Mouse (Mus musculus): ENCODE data around the gene Ankrd11.
A peak's percentile ranks its signal among the peaks of the same experiment; 100 is the strongest.

The Ankrd11 gene

DNA sequence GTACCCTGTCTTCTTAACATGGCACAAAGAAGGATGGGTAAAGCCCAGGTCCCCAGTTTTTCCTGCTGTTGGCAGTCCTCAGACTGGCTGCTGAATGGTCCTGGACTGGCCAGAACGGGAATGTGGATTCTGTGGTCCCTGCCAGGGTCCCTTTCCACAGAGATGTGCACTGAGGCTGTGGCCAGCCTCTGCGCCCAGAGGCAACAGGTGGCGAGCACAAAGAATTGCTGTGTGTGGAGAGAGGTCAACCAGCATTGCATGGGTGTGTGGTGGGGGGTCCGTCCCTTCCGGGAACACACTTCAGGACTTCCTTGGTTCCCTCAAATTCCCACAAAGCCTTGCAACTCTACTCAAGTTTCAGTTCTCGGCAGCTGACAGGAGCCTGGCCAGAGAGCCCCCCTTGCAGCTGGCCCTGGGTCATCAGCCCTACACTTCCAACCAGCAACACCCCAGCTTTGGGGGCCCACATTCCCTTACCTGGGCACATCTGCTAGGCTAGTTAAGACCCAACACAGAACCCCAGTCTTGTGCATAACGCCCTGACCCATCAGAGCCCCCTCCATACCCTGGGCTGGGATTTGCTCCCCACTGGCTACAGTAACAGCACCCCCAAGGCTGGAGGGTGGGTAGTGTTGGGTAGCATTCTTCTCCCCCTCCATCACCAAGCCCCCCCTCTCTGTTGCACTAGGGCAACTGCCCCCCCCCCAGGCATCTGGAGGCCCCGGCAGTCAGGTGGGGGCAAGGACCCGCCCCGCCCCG lies 192.7 kb downstream of the Ankrd11 start:
- no peak for DNase-seq (ENCODE audit: low spot score in 2 of 2)

DNA sequence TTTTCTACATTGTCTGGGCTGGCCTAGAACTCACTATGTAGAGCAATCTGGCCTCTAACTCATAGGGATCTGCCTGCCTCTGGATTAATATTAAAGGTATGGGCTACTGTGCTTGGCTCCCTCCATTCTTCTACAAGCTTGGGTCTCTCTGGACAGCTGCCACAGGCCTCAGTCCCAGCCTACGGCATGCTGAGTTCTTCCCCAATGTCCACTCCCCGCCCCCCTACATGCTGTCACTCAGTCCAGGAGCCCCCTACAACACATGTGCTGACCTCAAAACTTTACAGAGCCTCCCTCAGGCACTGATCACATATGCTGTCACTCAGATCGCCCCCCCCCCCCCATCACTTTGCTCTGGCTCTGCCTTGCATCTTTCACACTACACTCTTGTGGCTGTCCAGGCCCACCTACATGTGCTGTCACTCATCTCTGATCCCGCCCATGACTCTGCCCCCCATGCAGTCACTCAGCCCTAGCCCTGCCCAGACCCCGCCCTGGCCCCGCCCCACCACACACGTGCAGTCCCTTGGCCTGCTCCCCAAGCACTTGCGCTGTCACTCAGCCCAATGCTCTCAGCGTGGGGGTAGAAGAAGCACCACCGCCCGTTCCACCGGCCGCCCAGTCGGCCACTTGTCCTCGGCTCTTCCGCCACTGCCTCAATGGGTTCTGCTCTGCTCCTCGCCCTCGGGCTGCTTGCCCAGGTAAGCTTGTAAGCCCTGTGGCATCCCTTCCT lies 194.1 kb downstream of the Ankrd11 start, which contains the start of gene Cdh15:
TSS of gene Cdh15 (plus strand) at position 138 of the 733 bp plus-strand sequence.
- DNase-seq (ENCODE audit: low spot score in 2 of 2): no peak

DNA sequence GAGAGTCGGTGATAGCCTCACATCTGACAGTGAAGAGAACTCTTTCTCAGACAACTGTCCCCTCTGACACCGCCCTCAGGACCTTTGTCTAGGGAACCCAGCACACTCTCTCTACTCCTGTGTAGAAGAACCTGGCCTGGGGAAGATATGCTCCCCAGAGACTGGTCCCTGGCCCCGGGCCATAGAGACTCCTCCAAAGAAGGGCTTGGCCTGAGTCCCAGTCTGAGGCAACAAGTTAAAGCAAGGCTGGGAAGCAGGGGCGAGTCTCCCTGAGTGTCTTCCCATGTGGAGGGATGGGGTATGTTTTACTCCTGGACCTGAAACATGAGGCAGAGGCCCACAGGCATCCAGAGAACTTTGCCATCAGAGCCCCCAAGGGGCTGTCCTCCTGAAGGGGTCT lies 196.4 kb downstream of the Ankrd11 start:
- DNase-seq (ENCODE audit: low spot score in 2 of 2): peak; percentile 60 to 72

DNA sequence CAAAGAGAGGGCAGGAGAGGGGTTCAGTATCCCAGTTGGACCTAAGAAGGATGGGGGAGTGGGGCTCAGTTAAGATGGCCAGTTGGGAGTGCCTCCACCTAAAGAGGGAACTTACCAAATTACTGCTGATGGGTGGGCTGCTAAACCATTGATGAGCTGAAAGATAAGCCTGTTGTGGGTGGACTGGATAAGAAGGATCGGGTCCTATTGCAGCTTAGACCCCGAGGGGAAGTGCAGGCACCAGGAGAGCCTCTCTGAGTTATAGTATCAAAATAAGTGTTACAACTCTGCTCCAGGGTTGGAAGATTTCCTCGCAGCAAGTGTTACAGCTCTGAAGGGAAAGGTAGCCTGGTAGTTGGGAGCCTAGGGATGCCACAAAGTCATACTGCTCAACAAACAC lies 197.9 kb downstream of the Ankrd11 start:
- no peak for DNase-seq (ENCODE audit: low spot score in 2 of 2)

DNA sequence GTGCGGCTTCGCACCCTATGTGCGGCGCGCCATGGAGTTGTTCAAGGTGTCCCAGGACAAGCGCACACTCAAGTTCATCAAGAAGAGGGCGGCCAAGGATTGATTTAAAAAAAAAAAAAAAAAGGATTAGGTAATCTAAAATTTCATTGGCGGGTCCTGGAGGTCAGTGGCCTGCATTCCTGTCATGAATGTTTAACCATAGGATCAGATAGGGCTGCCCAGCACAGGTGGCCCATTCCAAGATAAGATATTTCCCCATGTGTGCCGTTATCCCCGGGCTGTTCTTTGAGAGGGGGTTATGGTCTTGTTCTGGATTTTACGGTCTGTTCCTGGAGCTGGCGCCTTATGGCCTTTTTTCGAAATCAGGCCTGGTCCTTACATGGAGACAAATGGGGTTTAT lies 205.4 kb downstream of the Ankrd11 start:
- DNase-seq (ENCODE audit: low spot score in 2 of 2): no peak

DNA sequence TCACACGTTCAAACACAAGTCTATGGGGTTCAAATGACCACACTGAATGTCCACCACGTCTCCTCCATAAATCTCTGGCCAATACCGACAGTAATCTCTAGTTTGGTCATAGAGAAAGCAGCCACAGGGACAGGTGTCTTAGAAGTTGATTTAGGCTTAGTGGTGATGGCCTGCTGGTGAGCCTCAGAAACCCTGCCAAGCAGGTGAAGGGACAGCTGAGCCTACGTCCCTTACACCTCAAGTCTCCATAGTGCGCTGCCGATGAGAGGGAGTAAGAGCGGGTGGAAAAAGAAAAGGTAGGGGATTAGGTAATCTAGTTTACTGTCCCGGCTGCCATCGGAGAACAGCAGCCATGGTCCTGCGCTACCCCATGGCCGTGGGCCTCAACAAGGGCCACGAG lies 205.9 kb downstream of the Ankrd11 start:
- DNase-seq (ENCODE audit: low spot score in 2 of 2): no peak

DNA sequence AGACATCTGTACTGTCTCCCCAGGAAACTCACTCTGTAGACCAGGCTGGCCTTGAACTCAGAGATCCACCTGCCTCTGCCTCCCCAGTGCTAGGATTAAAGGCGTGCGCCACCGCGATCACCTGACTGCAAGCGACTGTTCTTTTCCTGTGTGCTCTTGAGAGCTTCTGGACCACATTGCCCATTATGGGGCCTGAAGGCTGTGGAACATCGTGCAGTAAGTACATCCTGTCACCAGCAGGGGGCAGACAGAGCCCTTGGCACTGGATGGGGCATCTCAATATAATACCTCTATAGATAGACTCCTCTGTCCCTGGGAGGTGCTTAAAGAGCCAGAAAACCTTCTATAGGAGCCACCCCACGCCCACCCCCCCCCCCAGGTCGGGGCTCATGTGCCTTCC lies 207.1 kb downstream of the Ankrd11 start:
- DNase-seq (ENCODE audit: low spot score in 2 of 2): peak in 1 of 2 experiments; percentile 77

DNA sequence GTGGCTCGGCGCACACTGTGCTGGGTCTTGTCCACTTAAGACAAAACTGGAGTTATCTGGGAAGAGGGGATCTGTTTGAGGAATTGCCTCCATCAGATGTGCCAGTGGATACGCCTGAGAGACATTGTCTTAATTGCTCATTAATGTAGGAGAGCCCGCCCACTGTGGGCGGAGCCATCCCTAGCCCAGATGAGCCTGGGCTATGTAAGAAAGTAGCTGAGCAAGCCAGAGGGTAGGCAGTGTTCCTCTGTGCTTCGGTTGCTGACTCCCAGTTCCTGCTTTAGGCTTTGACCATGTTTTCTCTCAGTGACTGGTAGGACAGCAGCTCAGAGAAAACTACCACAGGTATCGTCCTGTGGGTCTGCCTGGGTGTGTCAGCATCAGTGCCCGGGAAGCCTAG lies 207.7 kb downstream of the Ankrd11 start:
- DNase-seq (ENCODE audit: low spot score in 2 of 2): no peak

Measured in urinary bladder, postnatal 4 days (tissue).